Mouse (Mus musculus) spleen, embryonic (tissue): ENCODE measurements around the gene Tnni1.

Experiments
- CTCF ChIA-PET: fragments of 350-600 bp; sonication (Branson Sonifier 250); formaldehyde crosslinking; loops from one replicate; lab custom pipeline; 2022; lab: Charles Lee

Gene Tnni1

GRCm38 (mm10) chr1:135800192-135800950 is 21.1 kb downstream of the Tnni1 start:
- CTCF ChIA-PET: interaction anchor here (0.6 kb wide), 2 partner anchors 233 to 736 kb away, joined by 3 to 4 read pairs; no protein-coding TSS in a partner anchor

DNA sequence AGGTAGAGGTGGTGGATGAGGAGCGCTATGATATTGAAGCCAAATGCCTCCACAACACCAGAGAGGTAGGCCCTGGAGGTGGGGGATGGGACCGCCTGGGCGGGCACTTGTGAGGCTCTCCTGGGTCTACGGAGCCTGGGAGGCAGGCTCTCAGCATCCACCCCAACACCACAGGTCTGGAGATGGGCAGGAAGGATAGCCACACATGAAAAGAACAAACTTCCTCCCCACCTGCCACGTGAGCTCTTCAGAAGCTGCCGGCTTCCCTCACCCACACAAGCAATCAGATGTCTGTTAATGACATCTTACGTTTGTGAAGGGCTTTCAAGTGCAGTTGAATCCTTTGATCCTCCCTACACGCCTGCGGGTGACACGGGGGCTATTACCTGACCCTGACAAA is 28.3 kb downstream of the Tnni1 start:
- CTCF ChIA-PET: no interaction called here

DNA sequence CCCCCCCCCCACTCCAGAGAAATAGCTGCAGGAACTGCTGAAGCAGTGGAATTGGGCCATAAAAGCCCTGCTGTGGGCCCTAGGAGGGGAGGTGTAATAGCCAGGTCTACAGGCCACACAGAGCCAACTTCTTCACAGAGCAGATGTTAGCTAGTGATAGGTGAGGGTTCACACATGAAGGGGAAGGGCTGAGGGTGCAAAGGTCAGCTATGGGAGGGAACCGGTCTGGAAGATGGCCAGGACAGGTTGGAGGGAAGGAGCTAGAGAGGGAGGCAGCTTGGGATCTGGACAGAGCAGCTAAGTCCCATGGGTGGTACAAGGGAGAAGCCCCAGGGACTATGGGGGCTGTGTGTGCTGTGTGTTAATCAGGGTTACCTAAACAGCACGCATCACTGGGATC is 30.9 kb downstream of the Tnni1 start:
- CTCF ChIA-PET: no interaction called here

DNA sequence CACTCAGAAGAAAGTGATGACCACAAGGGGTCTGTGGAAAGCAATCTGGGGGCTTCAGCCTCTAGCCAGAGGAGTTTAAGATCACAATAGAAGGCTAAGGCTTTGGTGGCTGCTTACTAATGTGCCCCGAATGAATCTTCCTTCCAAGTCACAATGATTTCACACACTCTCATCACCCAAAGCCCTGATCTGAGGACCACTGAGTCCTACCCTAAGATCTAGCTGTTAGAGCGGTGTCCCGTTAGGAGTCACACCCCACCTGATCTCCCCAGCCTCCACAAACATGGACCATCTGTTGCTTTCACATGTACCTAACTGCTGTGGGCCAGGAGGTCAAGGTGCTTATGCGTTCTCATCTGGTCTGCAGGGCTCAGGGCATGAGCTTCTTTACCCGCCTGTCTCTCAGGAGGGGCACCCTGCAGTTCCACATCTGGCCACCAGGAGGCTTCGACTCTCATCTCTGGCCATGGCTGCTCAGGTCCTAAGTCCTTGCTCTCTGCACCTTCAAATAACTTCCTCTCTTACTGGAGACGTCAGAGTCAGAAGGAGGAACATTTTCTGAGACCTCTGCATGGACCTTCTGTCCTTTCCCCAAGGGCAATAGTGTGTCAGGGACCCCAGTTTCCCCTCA is 31.9 kb downstream of the Tnni1 start:
- CTCF ChIA-PET: interaction anchor here (0.6 kb wide), 1 partner anchor 110 kb away, joined by 7 read pairs; no protein-coding TSS in a partner anchor

DNA sequence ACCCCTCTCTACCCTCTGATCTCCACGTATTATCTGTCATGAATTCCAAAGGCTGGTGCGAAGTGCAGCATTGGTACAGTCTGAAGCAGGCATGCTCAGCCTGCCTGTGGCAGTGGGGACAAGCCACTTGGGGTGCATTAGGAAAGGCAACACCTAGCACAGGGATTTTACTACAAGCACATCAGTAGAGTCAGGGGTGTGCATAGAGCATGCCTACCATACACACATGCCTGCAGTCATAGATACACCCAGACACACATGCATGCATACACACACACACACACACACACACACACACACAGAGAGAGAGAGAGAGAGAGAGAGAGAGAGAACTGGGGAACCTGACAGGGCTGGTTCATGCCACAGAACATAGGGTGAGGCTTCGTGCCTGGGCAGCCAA is 33.0 kb downstream of the Tnni1 start:
- CTCF ChIA-PET: interaction anchor here (0.6 kb wide), 1 partner anchor 61 kb away, joined by 6 read pairs; no protein-coding TSS in a partner anchor

GRCm38 (mm10) chr1:135812618-135813017 is 33.4 kb downstream of the Tnni1 start:
- CTCF ChIA-PET: no interaction called here

- CTCF ChIA-PET: interaction anchor here (0.6 kb wide), 1 partner anchor 534 kb away, joined by 3 read pairs; no protein-coding TSS in a partner anchor
These were observed 33.8 kb downstream of the Tnni1 start for GRCm38 (mm10) chr1:135813071-135813470.

DNA sequence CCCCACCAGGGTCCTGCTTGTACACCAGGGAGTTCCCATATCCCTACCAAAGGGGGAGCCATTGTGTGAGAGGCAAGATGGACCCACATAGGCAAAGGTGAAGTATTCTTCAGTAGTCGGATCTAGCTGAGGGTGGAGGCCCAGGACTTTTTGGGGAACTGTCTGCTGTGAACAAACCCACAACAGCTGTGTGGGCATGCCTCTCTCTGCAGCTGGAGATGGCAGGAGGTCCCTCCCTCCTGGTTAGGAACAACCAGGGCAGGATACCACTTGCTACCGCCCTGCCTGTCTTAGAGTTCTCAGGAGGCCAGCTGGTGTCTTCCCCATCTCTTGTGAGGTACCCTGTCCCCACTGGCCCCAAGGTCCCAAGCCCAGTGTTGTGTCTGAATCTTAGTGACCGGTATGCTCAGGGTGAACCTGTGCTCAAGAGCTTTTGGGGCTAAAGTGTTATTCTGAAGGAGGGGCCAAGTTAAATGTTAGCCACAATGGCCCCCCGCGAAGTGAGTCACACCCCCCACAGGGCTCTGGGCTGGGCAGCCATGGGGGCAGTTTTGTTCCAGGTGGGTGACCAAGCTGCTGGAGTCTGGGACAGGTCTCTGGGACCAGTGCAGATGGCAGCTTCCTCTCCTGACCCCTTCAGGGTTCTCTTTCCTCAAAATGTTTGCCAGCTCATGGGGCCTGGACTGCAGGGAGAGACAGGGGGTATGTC is 34.6 kb downstream of the Tnni1 start:
- CTCF ChIA-PET: interaction anchor here (0.6 kb wide), 1 partner anchor 533 kb away, joined by 3 read pairs; no protein-coding TSS in a partner anchor

GRCm38 (mm10) chr1:135814531-135814930 is 35.3 kb downstream of the Tnni1 start:
- CTCF ChIA-PET: no interaction called here

GRCm38 (mm10) chr1:135817595-135817994 is 38.4 kb downstream of the Tnni1 start:
- CTCF ChIA-PET: no interaction called here

GRCm38 (mm10) chr1:135818481-135819086 is 39.4 kb downstream of the Tnni1 start, which contains the start of gene Lad1:
Lad1 (plus strand) TSS chr1:135818598.
- CTCF ChIA-PET: no interaction called here

DNA sequence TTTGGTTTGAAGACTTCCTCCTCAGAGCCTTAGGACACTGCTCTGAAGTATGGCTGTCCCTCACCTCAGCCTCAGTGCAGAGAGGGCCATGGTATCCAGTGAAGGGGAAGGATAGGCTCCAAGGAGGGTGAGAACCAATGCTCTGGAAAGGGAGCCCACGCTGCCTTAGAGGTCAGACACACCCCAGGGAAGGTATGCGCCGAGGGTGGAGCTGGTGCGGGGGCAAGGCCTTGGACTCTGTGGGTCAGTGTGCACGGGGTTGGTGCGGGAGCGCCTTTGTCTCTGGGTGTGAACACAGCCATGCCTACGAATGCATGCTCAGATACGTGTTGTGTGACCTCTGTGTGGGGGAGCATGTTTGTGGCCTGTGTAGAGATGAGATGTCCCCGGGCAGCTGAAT is 40.8 kb downstream of the Tnni1 start:
- CTCF ChIA-PET: no interaction called here

- CTCF ChIA-PET: no interaction called here
These were observed 41.6 kb downstream of the Tnni1 start for GRCm38 (mm10) chr1:135820736-135821364.

DNA sequence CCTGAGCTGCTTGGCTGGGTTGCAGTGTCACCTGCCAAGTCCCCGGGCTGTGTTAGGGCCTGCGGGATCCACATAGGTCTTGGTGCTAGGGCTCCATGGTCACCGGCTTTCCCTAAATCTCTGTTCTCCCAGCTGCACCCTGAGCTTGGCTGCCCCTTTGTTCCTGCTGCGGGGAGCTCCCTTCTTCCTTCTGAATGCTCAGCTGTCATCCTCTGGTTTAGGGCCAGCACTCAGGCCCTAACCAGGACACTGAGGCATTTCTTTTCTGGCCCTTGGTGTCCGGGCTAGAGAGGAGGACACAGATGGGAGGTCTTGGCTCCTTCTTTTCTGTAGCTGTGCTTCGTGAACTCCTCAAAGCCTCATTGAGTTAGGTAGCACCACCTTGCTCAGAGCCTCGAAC is 42.5 kb downstream of the Tnni1 start:
- CTCF ChIA-PET: no interaction called here

- CTCF ChIA-PET: interaction anchor here (0.7 kb wide), 1 partner anchor 37 kb away, joined by 3 read pairs; no protein-coding TSS in a partner anchor
These were observed 49.7 kb downstream of the Tnni1 start for GRCm38 (mm10) chr1:135828918-135829317.

DNA sequence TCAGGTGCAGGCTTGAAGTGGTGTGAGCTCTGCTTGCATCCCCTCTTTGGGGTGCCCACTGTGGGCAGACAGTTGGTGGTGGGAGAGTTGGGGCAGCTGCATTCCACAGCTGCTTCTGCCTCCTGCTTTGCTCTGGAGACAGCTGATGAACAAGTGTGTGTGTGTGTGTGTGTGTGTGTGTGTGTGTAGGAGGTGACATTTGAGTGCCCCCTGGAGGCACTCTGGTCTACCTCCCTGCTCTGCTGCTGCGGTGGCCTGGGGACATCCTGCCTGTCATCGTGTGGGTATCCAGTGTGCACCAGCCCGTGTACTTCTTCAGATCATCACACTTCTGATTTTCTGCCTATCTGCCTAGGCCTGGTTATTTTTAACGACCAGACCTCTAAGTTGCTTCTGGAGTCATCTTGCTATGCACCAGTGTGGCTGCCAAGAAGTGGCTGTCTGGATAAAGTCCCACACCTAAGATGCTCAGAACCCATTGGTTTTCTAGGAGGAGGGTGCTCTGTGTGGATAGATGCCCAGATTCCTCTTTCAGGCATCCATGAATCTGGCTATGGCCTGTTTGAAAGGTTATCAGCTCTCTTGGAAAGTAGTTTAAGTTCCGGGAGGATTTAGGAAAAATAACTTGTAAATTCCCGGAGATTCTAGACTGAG is 55.1 kb downstream of the Tnni1 start:
- CTCF ChIA-PET: interaction anchor here (0.5 kb wide), 1 partner anchor 294 kb away, joined by 3 read pairs; no protein-coding TSS in a partner anchor

DNA sequence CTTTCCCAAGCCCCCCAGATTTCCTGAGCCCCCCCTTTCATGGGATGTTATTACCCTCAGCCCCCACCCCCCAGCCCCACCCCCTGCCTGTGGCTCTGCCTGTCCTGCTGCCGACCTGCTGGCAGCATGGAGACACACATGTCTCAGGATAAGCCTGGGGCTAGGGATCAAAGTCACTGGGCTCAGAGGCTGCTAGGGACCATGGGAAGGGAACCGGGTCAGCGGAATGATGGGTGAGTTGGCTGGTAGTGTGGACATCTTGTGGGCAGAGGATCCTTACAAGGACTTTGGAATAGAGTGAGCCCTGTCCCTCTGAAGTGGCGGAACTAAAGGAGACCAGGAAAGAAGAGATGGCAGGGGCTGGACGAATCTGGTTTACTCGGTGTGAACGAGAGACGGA is 55.7 kb downstream of the Tnni1 start:
- CTCF ChIA-PET: no interaction called here

GRCm38 (mm10) chr1:135835716-135836483 is 56.7 kb downstream of the Tnni1 start, which contains the start of gene Tnnt2:
Tnnt2 (plus strand) TSS chr1:135836354.
- CTCF ChIA-PET: no interaction called here

DNA sequence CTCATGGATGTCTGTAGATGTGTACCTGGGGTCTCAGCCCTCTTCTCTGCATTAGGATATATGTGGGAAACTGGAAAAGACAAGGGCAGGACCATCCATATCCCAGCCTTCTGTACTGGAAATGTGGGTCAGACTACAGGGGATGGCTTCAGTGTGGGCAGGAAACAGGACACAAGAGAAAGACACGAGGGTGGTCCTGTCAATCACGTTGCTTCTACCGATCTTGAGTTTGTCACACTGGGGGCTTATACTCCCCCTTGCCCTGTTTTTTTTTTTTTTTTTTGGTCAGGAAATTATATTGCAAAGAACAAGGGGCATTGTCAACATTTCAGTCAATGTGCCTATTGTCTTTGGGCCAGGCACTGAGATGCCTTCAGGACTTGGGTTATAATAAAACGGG is 59.4 kb downstream of the Tnni1 start:
- CTCF ChIA-PET: no interaction called here

GRCm38 (mm10) chr1:135839065-135839464 is 59.8 kb downstream of the Tnni1 start:
- CTCF ChIA-PET: no interaction called here
